Mouse (Mus musculus): ENCODE data around the gene Cldn7.
A peak's percentile ranks its signal among the peaks of the same experiment; 100 is the strongest.
"Not testable (repeated sequence)": the region's sequence is repeated elsewhere in the genome, so short reads cannot be mapped to it uniquely, and the experiment has no call there.

The Cldn7 gene

GRCm38 (mm10) chr11:69934169-69934568, 30.4 kb upstream of the Cldn7 start:
- DNase-seq (ENCODE audit: low spot score), result peak; percentile 86

- no peak for DNase-seq (ENCODE audit: low spot score)
These were observed 29.9 kb upstream of the Cldn7 start for GRCm38 (mm10) chr11:69934681-69935080.

- peak; percentile 72 for DNase-seq (ENCODE audit: low spot score)
These were observed 29.3 kb upstream of the Cldn7 start, which contains the start of gene Ybx2 for GRCm38 (mm10) chr11:69935137-69935879. TSS of gene Ybx2 (plus strand) at chr11:69935796.

- peak; percentile 15 for DNase-seq (ENCODE audit: low spot score)
These were observed 28.4 kb upstream of the Cldn7 start for GRCm38 (mm10) chr11:69936156-69936555.

- DNase-seq (ENCODE audit: low spot score), result no peak
These were observed 27.7 kb upstream of the Cldn7 start for GRCm38 (mm10) chr11:69936714-69937347.

GRCm38 (mm10) chr11:69937385-69937784, 27.2 kb upstream of the Cldn7 start:
- DNase-seq (ENCODE audit: low spot score), result no peak

- no peak for DNase-seq (ENCODE audit: low spot score)
These were observed 26.7 kb upstream of the Cldn7 start for GRCm38 (mm10) chr11:69937834-69938233.

- no peak for DNase-seq (ENCODE audit: low spot score)
These were observed 26.1 kb upstream of the Cldn7 start for GRCm38 (mm10) chr11:69938401-69938979.

GRCm38 (mm10) chr11:69939181-69939580, 25.4 kb upstream of the Cldn7 start:
- DNase-seq (ENCODE audit: low spot score), result no peak

- no peak for DNase-seq (ENCODE audit: low spot score)
These were observed 24.8 kb upstream of the Cldn7 start for GRCm38 (mm10) chr11:69939731-69940130.

- DNase-seq (ENCODE audit: low spot score), result no peak
These were observed 23.6 kb upstream of the Cldn7 start for GRCm38 (mm10) chr11:69940962-69941361.

GRCm38 (mm10) chr11:69945216-69945615, 19.4 kb upstream of the Cldn7 start:
- no peak for DNase-seq (ENCODE audit: low spot score)

GRCm38 (mm10) chr11:69945997-69946891, 18.3 kb upstream of the Cldn7 start:
- no peak for DNase-seq (ENCODE audit: low spot score)

GRCm38 (mm10) chr11:69947337-69948065, 17.1 kb upstream of the Cldn7 start:
- DNase-seq (ENCODE audit: low spot score), result no peak

- DNase-seq (ENCODE audit: low spot score), result peak; percentile 79
These were observed 16.4 kb upstream of the Cldn7 start, which contains the start of gene Slc2a4 for GRCm38 (mm10) chr11:69948066-69948762. TSS of gene Slc2a4 (minus strand) at chr11:69948188.

- DNase-seq (ENCODE audit: low spot score), result peak; percentile 82
These were observed 15.8 kb upstream of the Cldn7 start for GRCm38 (mm10) chr11:69948763-69949150.

- DNase-seq (ENCODE audit: low spot score), result no peak
These were observed 13.6 kb upstream of the Cldn7 start for GRCm38 (mm10) chr11:69950807-69951459.

GRCm38 (mm10) chr11:69952274-69952673, 12.3 kb upstream of the Cldn7 start:
- no peak for DNase-seq (ENCODE audit: low spot score)

- DNase-seq (ENCODE audit: low spot score), result no peak
These were observed 11.2 kb upstream of the Cldn7 start for GRCm38 (mm10) chr11:69953267-69953915.

- not testable (repeated sequence) for DNase-seq (ENCODE audit: low spot score)
These were observed 9.0 kb upstream of the Cldn7 start for GRCm38 (mm10) chr11:69955618-69956017.
